Mouse (Mus musculus) heart, postnatal 0 days (tissue): ENCODE results near the gene Usp39. TPM values are rescaled to one million over a fixed set of nuclear protein-coding genes. Genes with fewer than 3 reads are reported as not detected.

ENCODE experiments used
- ATAC-seq: fragments of 200-750 bp; cut with Nextera tagmentation; 2 replicates; pipeline ENCODE4 v1.8.0; 2017; ENCODE audit warnings: low read depth, moderate number of reproducible peaks, moderate library complexity; ENCODE audit not compliant: insufficient read depth
- DNase-seq: peaks from one replicate; pipeline ENCODE4 v3.0.0-alpha.2; 2016; ENCODE audit warnings: low spot score
- H3K27ac ChIP-seq: fragments of 300-500 bp; sonication (generic); 2 replicates; pipeline ENCODE4 v1.5.1; 2014; ENCODE audit warnings: low read depth, mild to moderate bottlenecking
- H3K27me3 ChIP-seq: fragments of 300-500 bp; sonication (generic); 2 replicates; pipeline ENCODE4 v1.6.1; 2014; ENCODE audit warnings: low read length, mixed read lengths; ENCODE audit not compliant: control insufficient read depth, insufficient read depth
- H3K36me3 ChIP-seq: fragments of 300-500 bp; sonication (generic); replicated peaks from 2 replicates; pipeline ENCODE4 v1.6.1; 2014; ENCODE audit warnings: low read length, mixed read lengths; ENCODE audit not compliant: control insufficient read depth, insufficient read depth
- H3K4me1 ChIP-seq: fragments of 300-500 bp; sonication (generic); 2 replicates; pipeline ENCODE4 v1.6.1; 2014; ENCODE audit warnings: antibody characterized with exemption; ENCODE audit not compliant: control insufficient read depth, insufficient read depth
- H3K4me2 ChIP-seq: fragments of 300-500 bp; sonication (generic); 2 replicates; pipeline ENCODE4 v1.6.1; 2014; ENCODE audit warnings: low read depth, mild to moderate bottlenecking, low read length, moderate library complexity
- H3K4me3 ChIP-seq: fragments of 300-500 bp; sonication (generic); 2 replicates; pipeline ENCODE4 v1.5.1; 2014; ENCODE audit warnings: low read depth, low read length
- H3K9ac ChIP-seq: fragments of 300-500 bp; sonication (generic); replicated peaks from 2 replicates; pipeline ENCODE4 v1.6.1; 2014; ENCODE audit warnings: low read depth, low read length, mixed read lengths
- H3K9me3 ChIP-seq: fragments of 300-500 bp; sonication (generic); replicated peaks from 2 replicates; pipeline ENCODE4 v1.6.1; 2016; ENCODE audit warnings: low read length; ENCODE audit not compliant: control insufficient read depth
- CTCF ChIP-seq: IDR thresholded peaks from 2 replicates; pipeline ENCODE4 v1.5.1; 2016; ENCODE audit warnings: antibody characterized with exemption, control low read depth, low read depth
- EP300 ChIP-seq: IDR thresholded peaks from 2 replicates; pipeline ENCODE4 v1.6.1; 2016; ENCODE audit warnings: antibody characterized with exemption, low read depth
- WGBS: fragments of 180-500 bp; shearing (Covaris S2); extraction: QIAGEN DNeasy Blood & Tissue Kit; methylation state at CpG from one replicate; pipeline ENCODE4 v1.1.7; 2014; 5-methylcytosine and 5-hydroxymethylcytosine counted together
- polyA plus RNA-seq: library from polyadenylated mRNA; unstranded; fragments of >200 nt; fragmentation: Nextera tagmentation; extraction: Ambion mirVana; gene quantifications from 2 replicates; pipeline ENCODE4 v1.2.1, GENCODE M21; 2015
- total RNA-seq: library from RNA; depleted of rRNA; stranded (reverse); fragments of >200 nt; gene quantifications from 2 replicates; pipeline ENCODE4 v1.2.3, GENCODE M21; 2014; ENCODE audit warnings: low replicate concordance; rRNA removed

Gene Usp39
- 50.9 and 59.9 TPM in 2 replicates for total RNA-seq
- polyA plus RNA-seq: 15.8 and 16.9 TPM in 2 replicates

DNA sequence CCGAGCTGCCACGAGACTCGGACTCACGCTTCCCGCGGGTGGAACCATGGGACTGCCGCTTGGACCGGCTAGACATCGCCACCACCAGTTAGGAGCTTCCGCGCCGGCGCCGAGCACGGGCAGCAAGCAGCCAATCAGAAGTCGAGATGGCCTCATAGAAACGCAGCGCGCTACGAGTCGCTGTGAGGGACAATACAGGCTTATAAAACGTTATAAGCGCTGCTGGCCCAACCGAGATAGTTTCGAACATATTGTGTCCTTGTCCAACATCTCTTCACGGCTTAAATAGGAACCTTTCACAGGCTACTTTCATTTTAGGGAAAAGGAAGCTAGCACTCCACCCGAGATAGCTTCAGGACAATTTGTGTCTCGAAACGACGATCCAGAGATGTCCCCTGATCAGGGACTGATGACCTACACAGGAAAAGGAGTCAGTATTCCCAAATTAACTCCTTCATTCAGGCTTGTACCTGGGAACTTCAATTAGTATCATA lies at the start of gene Usp39:
Gene Usp39, minus strand, starts transcription at position 111 of the 494 bp plus-strand sequence.
- H3K36me3 ChIP-seq: peaks cover 16% of the 10 kb centered on the region
- peaks cover 3% of the 10 kb centered on the region; the same call in 1 of the 2 replicates for H3K27me3 ChIP-seq
- H3K4me2 ChIP-seq: peak within 1 kb of the TSS; percentile 98
- peak within 1 kb of the TSS; percentile 78 for H3K27ac ChIP-seq
- peak within 1 kb of the TSS; percentile 89 for H3K4me3 ChIP-seq
- TF ChIP-seq CTCF: no peak
- TF ChIP-seq EP300: no peak
- peaks cover 34% of the 10 kb centered on the region for H3K4me1 ChIP-seq
- under 1% methylated on average over 30 of the region's 30 CpGs for WGBS
- DNase-seq (peak; percentile 91), ATAC-seq (peak; percentile 86)
- H3K9ac ChIP-seq: peak within 1 kb of the TSS; percentile 93
- H3K9me3 ChIP-seq: no peaks in the 10 kb centered on the region

DNA sequence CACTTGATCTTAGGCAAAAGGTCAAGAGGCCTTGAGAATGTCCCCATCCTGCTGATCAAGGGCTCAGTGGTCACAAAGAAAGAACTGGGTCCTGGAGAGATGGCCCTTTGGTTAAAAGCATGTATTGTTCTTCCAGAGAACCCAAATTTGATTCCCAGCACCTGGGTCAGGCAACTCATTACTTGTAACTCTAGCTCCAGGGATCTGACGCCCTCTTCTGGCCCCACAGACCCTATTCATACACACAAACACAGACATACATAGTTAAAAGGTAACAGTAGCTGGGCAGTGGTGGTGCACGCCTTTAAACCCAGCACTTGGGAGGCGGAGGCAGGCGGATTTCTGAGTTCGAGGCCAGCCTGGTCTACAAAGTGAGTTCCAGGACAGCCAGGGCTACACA lies 47.4 kb upstream of the Usp39 start:
- Histone ChIP-seq H3K9ac (no peak overlapping the region), H3K4me2 (no peak overlapping the region), H3K27ac (0 out of 2 replicates have a peak overlapping the region, but pooled peaks have one; percentile 2), H3K9me3 (no peaks in the 10 kb centered on the region), H3K36me3 (0 out of 2 replicates have a peak, but pooled peaks cover 3% of the 10 kb centered on the region), H3K27me3 (no peaks in the 10 kb centered on the region), H3K4me3 (no peak overlapping the region), H3K4me1 (peaks cover 17% of the 10 kb centered on the region)
- DNase-seq (no peak), ATAC-seq (no peak)
- TF ChIP-seq EP300 (no peak), CTCF (no peak)
- 90% methylated on average over 5 of the region's 5 CpGs for WGBS

DNA sequence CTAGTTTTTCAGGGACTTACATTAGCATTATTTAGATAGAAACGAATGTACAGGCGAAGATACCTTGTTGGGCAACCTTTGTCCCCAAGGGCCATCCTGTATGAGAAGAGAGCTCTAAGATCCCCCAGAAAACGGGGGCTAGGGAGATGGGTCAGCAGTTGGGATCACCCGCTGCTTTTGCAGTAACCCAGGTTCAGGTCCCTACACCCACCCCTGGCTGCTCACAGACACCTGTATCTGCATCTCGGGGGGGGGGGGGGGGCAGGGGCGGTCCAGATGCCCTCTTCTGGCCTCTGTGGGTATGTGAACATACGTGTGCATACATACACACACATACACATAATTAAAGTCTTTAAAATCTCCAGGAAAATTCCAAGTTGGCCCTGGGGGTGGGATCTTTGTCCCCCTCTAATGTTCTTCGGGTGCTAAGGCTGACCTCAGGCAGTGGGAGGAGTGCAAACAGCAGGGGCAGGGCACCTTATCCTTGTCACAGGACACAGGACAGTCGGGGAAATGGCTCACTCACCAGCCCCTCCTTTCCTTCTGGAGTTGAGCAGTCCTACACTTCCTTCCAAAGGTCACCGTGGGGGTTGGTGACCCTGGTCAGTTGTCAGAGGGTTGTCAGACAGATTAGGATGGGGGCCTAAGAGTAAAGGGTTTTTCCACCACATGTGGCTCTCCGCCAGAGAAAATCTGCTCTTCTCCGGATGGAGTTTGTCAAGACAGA lies 46.0 kb upstream of the Usp39 start:
- no peaks in the 10 kb centered on the region for H3K9me3 ChIP-seq
- DNase-seq (peak; percentile 68), ATAC-seq (peak; percentile 58)
- peak overlapping the region; percentile 72 for H3K4me2 ChIP-seq
- H3K36me3 ChIP-seq: peaks cover 13% of the 10 kb centered on the region; the same call in 1 of the 2 replicates
- WGBS: 18% methylated on average over 12 of the region's 12 CpGs
- H3K4me1 ChIP-seq: peaks cover 17% of the 10 kb centered on the region
- peak overlapping the region; percentile 57 for H3K4me3 ChIP-seq
- no peaks in the 10 kb centered on the region for H3K27me3 ChIP-seq
- peak overlapping the region; percentile 76 for H3K9ac ChIP-seq
- peak overlapping the region; percentile 99 for H3K27ac ChIP-seq
- no peak for TF ChIP-seq CTCF
- no peak for TF ChIP-seq EP300

DNA sequence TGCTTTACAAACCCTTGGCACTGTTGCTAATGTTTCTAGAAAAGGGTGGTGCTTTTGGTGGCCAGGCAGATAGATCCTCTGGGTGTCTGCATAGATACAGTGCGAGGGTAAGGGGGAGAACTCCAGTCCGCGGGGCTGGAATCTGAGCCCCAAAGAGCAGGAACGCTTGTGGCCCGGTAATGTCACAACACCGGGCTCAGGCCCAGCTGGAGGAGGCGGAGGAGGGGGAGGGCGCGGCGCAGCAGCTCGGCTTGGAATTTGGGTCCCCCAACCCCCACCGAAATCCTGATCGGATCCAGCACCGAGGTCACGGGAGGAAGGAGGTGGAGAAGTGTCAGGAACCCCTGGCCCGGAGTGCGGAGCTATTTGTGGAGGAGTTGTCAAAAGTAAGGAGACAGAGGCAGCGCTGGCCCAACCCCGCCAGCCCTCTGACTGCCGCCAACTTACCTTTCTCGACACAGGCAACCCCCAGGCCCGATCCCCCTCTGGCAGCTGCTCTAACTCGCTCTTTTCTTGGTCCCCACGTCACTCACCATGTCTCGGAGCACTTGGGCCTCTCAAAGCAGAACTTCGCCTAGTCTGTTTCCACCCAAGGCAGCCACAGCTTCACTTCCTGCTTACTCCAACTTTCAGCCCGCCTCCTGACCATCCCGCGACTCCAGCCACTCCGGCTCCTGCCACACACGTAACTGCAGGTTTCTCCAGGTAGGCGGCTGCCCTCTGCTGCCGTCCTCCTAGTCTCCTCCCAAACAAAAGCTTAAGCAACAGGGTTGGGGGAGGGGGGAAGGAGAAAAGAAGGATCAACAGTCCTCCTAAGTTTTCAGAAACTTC lies 45.2 kb upstream of the Usp39 start, which contains the start of gene Vamp8:
Gene Vamp8, minus strand, starts transcription at position 763 of the 831 bp plus-strand sequence.
- TF ChIP-seq EP300: peak; percentile 88
- no peak for TF ChIP-seq CTCF
- H3K9me3 ChIP-seq: no peaks in the 10 kb centered on the region
- peak within 1 kb of the TSS; percentile 57 for H3K4me3 ChIP-seq
- H3K27me3 ChIP-seq: no peaks in the 10 kb centered on the region
- H3K9ac ChIP-seq: peak within 1 kb of the TSS; percentile 76
- under 1% methylated on average over 32 of the region's 33 CpGs for WGBS
- peak; percentile 75 for ATAC-seq
- DNase-seq: peak; percentile 86
- H3K27ac ChIP-seq: peak within 1 kb of the TSS; percentile 99
- peaks cover 17% of the 10 kb centered on the region for H3K4me1 ChIP-seq
- peaks cover 21% of the 10 kb centered on the region for H3K36me3 ChIP-seq
- H3K4me2 ChIP-seq: peak within 1 kb of the TSS; percentile 72

DNA sequence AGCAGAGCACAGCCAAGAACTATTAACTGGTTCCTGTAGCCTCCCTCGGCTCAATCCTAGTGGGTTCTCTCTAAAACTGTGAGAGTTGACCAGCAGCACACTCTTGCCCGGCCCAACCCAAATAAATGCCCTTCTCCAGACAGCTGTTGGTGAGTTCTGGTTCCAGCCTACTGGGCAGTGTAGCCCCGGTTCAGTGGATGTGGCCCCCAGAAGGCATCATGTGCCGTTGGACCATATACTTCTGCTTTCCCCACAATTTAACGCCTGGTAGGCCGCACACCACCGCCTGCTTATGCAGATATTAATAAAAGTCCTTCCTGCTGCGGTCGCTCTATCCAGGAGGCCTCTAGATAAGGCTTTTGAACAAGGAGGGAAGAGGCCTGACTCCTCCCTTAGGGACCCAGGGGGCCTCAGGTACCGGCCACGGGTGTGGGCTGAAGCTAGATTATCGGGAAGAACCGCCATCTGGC lies 44.5 kb upstream of the Usp39 start:
- peaks cover 17% of the 10 kb centered on the region for H3K4me1 ChIP-seq
- no peaks in the 10 kb centered on the region for H3K27me3 ChIP-seq
- peak overlapping the region; percentile 72 for H3K4me2 ChIP-seq
- TF ChIP-seq CTCF (no peak), EP300 (no peak)
- WGBS: 3% methylated on average over 13 of the region's 13 CpGs
- H3K9me3 ChIP-seq: no peaks in the 10 kb centered on the region
- peak; percentile 45 for ATAC-seq
- H3K36me3 ChIP-seq: peaks cover 28% of the 10 kb centered on the region
- H3K27ac ChIP-seq: peak overlapping the region; percentile 99
- peak overlapping the region; percentile 57 for H3K4me3 ChIP-seq
- peak overlapping the region; percentile 76 for H3K9ac ChIP-seq
- DNase-seq: peak; percentile 59
